1 mouse cellular context compared by ENCODE assay signal in the genomic region with DNA sequence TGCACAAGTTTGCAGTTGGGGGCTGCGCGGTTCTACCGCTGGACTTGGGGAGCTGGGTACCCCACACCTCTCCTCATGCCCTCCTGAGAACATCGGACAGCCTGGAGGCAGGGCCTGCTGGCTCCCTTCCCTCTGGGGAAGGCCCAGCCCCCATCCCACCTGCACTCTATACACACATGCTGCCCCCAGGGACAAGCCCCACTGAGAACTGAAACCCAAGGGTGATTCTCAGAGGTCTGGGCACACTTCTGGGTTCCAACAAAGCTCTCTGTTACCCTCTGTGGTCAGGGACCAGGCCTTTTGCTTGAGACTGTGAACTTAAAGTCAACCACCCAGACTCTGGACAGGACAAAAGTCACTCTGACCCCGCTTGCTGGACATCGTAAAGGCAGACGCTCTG.
TF ChIP-seq lines count a peak whose summit lies in the region.

No protein-coding gene starts in this region.

TF ChIP-seq in CH12.LX, 34 proteins besides CTCF, POLR2A, EP300 and RAD21:
- TF ChIP-seq MYC (IDR thresholded peaks at IDR 0.05; ENCODE audit: low read depth, low read length), result no peak
- TF ChIP-seq JUN (IDR thresholded peaks at IDR 0.05; ENCODE audit: insufficient read depth, low read depth, low read length), result no peak
- TF ChIP-seq USF1 (IDR thresholded peaks at IDR 0.05; ENCODE audit: low read depth, low read length), result no peak
- TF ChIP-seq MAZ (IDR thresholded peaks at IDR 0.05; ENCODE audit: low read depth, low read length), result peak; percentile 70
- peak; percentile 71; the same call in 1 of the 2 replicates for TF ChIP-seq KAT2A (IDR thresholded peaks at IDR 0.05; ENCODE audit: insufficient replicate concordance, low read length)
- no peak for TF ChIP-seq ZC3H11A (IDR thresholded peaks at IDR 0.05; ENCODE audit: low read depth, low read length)
- peak; percentile 98 for TF ChIP-seq BHLHE40 (IDR thresholded peaks at IDR 0.05; ENCODE audit: low read depth, low read length)
- no peak; the same call in 1 of the 2 replicates for TF ChIP-seq ZNF384 (IDR thresholded peaks at IDR 0.05; ENCODE audit: low read depth, low read length)
- peak; percentile 96 for TF ChIP-seq RCOR1 (conservative IDR thresholded peaks at IDR 0.05; ENCODE audit: low read depth, low read length)
- peak; percentile 58; the same call in 1 of the 2 replicates for TF ChIP-seq ZMIZ1 (IDR thresholded peaks at IDR 0.05; ENCODE audit: low read depth, low read length)
- TF ChIP-seq USF2 (conservative IDR thresholded peaks at IDR 0.05; ENCODE audit: low read depth, low read length), result no peak
- no peak for TF ChIP-seq GABPA (IDR thresholded peaks at IDR 0.05; ENCODE audit: insufficient replicate concordance, low read depth, low read length)
- TF ChIP-seq NELFE (IDR thresholded peaks at IDR 0.05; ENCODE audit: low read depth, low read length), result no peak
- 0 out of 2 replicates have a peak, but pooled peaks have one; percentile 25 for TF ChIP-seq TBP (conservative IDR thresholded peaks at IDR 0.05; ENCODE audit: low read depth, low read length)
- peak; percentile 61 for TF ChIP-seq SIN3A (IDR thresholded peaks at IDR 0.05; ENCODE audit: low read length)
- no peak for TF ChIP-seq PAX5 (IDR thresholded peaks at IDR 0.05; ENCODE audit: low read length)
- no peak for TF ChIP-seq E2F4 (IDR thresholded peaks at IDR 0.05; ENCODE audit: insufficient replicate concordance, low read depth, low read length)
- peak; percentile 94 for TF ChIP-seq CHD2 (IDR thresholded peaks at IDR 0.05; ENCODE audit: low read length)
- TF ChIP-seq IRF4 (IDR thresholded peaks at IDR 0.05; ENCODE audit: low read depth, low read length), result peak; percentile 98
- TF ChIP-seq MEF2A (IDR thresholded peaks at IDR 0.05; ENCODE audit: borderline replicate concordance, low read depth, low read length), result peak; percentile 89; the same call in 1 of the 2 replicates
- no peak for TF ChIP-seq CHD1 (IDR thresholded peaks at IDR 0.05; ENCODE audit: low read depth, low read length)
- no peak; the same call in 1 of the 2 replicates for TF ChIP-seq JUND (conservative IDR thresholded peaks at IDR 0.05; ENCODE audit: low read depth, low read length)
- no peak for TF ChIP-seq UBTF (IDR thresholded peaks at IDR 0.05; ENCODE audit: low read depth, low read length)
- TF ChIP-seq MAFK (IDR thresholded peaks at IDR 0.05; ENCODE audit: insufficient replicate concordance, low read length), result peak; percentile 89
- TF ChIP-seq SMC3 (IDR thresholded peaks at IDR 0.05; ENCODE audit: low read depth, low read length), result peak; percentile 36
- peak; percentile 100 for TF ChIP-seq TCF12 (IDR thresholded peaks at IDR 0.05; ENCODE audit: low read depth, low read length)
- TF ChIP-seq MXI1 (IDR thresholded peaks at IDR 0.05; ENCODE audit: low read depth, low read length), result no peak
- no peak; the same call in 1 of the 2 replicates for TF ChIP-seq ZKSCAN1 (IDR thresholded peaks at IDR 0.05; ENCODE audit: borderline replicate concordance, low read depth, low read length)
- TF ChIP-seq ETS1 (conservative IDR thresholded peaks at IDR 0.05; ENCODE audit: low read depth, low read length), result peak; percentile 94
- TF ChIP-seq ELF1 (IDR thresholded peaks at IDR 0.05; ENCODE audit: low read depth, low read length), result no peak
- TF ChIP-seq POLR2AphosphoS2 (IDR thresholded peaks at IDR 0.05; ENCODE audit: low read depth, low read length), result peak; percentile 18; the same call in 1 of the 2 replicates
